Mouse (Mus musculus): ENCODE data around the gene Tfap4. TPM values are rescaled to one million over a fixed set of nuclear protein-coding genes. Genes with fewer than 3 reads are reported as not detected.
A peak's percentile ranks its signal among the peaks of the same experiment; 100 is the strongest.

The Tfap4 gene
- polyA plus RNA-seq, 1 experiment from 2014 or later, result 23.0 TPM

DNA sequence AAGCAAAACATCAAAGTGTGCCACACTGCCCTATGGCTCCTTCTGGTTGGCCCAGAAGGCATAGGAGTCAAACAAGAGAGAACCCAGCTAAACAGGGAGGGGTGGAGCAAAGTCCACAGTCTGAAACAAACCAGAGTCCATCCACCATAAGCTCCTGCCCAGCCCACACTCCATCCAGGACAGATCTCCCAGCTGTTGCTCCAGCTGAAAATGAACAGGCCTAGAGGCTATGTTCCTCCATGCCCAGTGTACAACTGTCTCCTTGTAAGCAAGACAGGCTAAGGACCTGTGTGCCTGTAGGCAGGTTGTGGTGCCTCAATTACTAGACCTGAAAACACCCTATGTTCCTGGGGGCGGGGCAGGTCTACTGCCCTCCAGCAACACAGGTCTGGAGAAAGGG, 2.6 kb downstream of the Tfap4 start:
- 77% methylated on average over 1 of the region's 1 CpGs for WGBS
- no peak for DNase-seq

DNA sequence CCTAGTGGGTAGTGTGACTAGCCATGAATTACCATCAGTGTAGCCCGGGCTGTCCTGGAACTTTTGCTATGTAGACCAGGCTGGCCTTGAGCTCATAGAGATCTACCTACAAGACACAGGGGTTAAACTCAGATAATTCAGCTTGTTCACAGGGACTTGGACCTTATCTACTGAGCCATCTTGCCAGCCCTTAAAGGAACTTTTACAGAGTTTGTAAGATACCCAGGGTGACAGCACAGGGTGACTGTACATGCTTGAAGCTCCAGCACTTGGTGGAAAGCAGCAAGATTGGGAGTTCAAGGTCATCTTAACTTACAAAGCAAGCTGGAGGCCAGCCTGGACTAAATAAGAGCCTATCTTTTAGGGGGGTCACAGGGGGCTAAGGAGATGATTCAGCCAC, 4.1 kb downstream of the Tfap4 start:
- TF ChIP-seq CTCF (IDR thresholded peaks at IDR 0.05; ENCODE audit: low read depth), result no peak
- Histone ChIP-seq H3K4me1 (ENCODE audit: insufficient read depth) (peaks cover 21% of the 10 kb centered on the region), H3K36me3 (ENCODE audit: insufficient read depth) (peaks cover 19% of the 10 kb centered on the region), H3K4me3 (ENCODE audit: low read depth, low read length) (no peak overlapping the region), H3K9me3 (ENCODE audit: low read depth, low read length) (no peaks in the 10 kb centered on the region), H3K27me3 (ENCODE audit: insufficient read depth, low read length) (no peaks in the 10 kb centered on the region), H3K4me2 (no peak overlapping the region), H3K27ac (ENCODE audit: low read depth) (no peak overlapping the region), H3K9ac (no peak overlapping the region)
- 100% methylated on average over 1 of the region's 1 CpGs for WGBS
- no peak for DNase-seq
- no peak for ATAC-seq (ENCODE audit: insufficient read depth)

More for the DNA sequence above, 2.6 kb downstream of the Tfap4 start:
- peak overlapping the region; percentile 89; the same call in 1 of the 2 replicates for H3K27ac ChIP-seq (ENCODE audit: low read depth)
- no peaks in the 10 kb centered on the region for H3K9me3 ChIP-seq (ENCODE audit: low read depth, low read length)
- peaks cover 7% of the 10 kb centered on the region; the same call in 1 of the 2 replicates for H3K36me3 ChIP-seq (ENCODE audit: insufficient read depth)
- H3K27me3 ChIP-seq (ENCODE audit: insufficient read depth, low read length), result no peaks in the 10 kb centered on the region
- peak overlapping the region; percentile 97 for H3K4me2 ChIP-seq
- peak overlapping the region; percentile 84 for H3K9ac ChIP-seq
- no peak for TF ChIP-seq CTCF (IDR thresholded peaks at IDR 0.05; ENCODE audit: low read depth)
- peaks cover 21% of the 10 kb centered on the region for H3K4me1 ChIP-seq (ENCODE audit: insufficient read depth)
- H3K4me3 ChIP-seq (ENCODE audit: low read depth, low read length), result peak overlapping the region; percentile 77
- ATAC-seq (ENCODE audit: insufficient read depth), result no peak

DNA sequence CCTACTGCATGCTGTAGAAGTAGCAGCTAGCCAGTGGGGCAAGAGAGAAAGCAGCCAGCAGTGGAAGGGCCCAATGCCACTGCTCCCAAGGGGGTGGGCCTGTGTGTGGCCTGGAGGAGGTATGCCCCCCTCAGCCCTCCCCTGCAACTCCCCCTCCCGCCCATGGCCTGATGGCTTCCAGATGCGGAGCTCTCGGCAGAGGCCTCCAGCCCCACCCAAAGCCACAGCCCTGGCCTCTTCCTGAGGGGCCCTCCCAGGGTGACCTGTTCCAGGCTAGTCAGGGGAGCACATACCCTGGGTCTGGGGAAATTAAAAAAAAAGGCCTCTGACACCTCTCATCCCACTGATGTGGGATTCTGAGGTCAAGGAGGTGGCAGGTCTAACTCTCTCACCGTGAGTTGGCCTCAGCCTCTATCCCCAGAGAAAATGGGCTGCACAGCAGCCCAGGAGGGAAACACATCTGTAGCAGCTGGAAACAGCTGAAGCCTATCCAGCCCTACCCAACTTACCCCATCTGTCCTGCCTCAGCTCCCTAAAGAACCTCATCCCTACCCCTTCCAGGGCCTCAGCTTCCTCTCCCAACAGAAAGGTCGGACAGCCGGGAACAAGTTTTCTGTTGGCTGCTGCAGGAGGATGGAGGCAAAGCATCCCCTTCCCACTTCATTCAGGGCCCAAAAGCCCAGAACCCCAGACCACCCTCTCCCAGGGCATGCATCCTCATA, 6.7 kb downstream of the Tfap4 start:
- peak; percentile 73 for DNase-seq

GRCm38 (mm10) chr16:4551885-4552284, 7.8 kb downstream of the Tfap4 start:
- Histone ChIP-seq H3K4me1 (ENCODE audit: insufficient read depth) (peaks cover 14% of the 10 kb centered on the region), H3K9me3 (ENCODE audit: low read depth, low read length) (no peaks in the 10 kb centered on the region), H3K27me3 (ENCODE audit: insufficient read depth, low read length) (no peaks in the 10 kb centered on the region), H3K36me3 (ENCODE audit: insufficient read depth) (peaks cover 47% of the 10 kb centered on the region), H3K4me2 (no peak overlapping the region), H3K9ac (no peak overlapping the region), H3K4me3 (ENCODE audit: low read depth, low read length) (no peak overlapping the region), H3K27ac (ENCODE audit: low read depth) (no peak overlapping the region)
- no peak for TF ChIP-seq CTCF (IDR thresholded peaks at IDR 0.05; ENCODE audit: low read depth)
- no peak for ATAC-seq (ENCODE audit: insufficient read depth)
- 90% methylated on average over 12 of the region's 12 CpGs for WGBS
- no peak for DNase-seq

More for the DNA sequence above, 6.7 kb downstream of the Tfap4 start:
- Histone ChIP-seq H3K36me3 (ENCODE audit: insufficient read depth) (peaks cover 38% of the 10 kb centered on the region), H3K4me1 (ENCODE audit: insufficient read depth) (peaks cover 21% of the 10 kb centered on the region), H3K4me2 (peak overlapping the region; percentile 45), H3K9me3 (ENCODE audit: low read depth, low read length) (no peaks in the 10 kb centered on the region), H3K9ac (peak overlapping the region; percentile 42), H3K27ac (ENCODE audit: low read depth) (peak overlapping the region; percentile 84), H3K27me3 (ENCODE audit: insufficient read depth, low read length) (no peaks in the 10 kb centered on the region), H3K4me3 (ENCODE audit: low read depth, low read length) (no peak overlapping the region)
- ATAC-seq (ENCODE audit: insufficient read depth), result peak; percentile 80
- WGBS, result 24% methylated on average over 6 of the region's 6 CpGs
- TF ChIP-seq CTCF (IDR thresholded peaks at IDR 0.05; ENCODE audit: low read depth), result no peak

DNA sequence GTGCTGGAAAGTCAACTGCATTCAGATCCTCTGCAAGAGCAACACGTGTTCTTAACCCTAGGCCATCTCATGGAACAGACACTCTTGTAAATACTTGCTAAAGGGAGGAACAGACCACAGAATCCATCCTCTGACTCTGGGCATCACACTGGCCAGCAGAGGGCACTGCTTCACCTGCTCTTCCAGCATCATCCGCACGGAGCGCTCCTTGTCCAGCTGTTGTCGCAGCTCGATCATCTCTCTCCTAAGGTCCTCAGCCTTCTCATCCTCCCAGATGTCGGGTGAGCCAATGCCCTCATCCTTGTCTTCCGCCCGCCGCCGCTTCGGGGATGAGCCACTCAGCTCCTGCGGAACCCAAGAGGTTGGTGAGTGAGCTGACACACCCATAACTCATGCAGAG, 8.6 kb downstream of the Tfap4 start:
- Histone ChIP-seq H3K27me3 (ENCODE audit: insufficient read depth, low read length) (no peaks in the 10 kb centered on the region), H3K9ac (no peak overlapping the region), H3K27ac (ENCODE audit: low read depth) (no peak overlapping the region), H3K4me2 (no peak overlapping the region), H3K4me3 (ENCODE audit: low read depth, low read length) (no peak overlapping the region), H3K36me3 (ENCODE audit: insufficient read depth) (peaks cover 53% of the 10 kb centered on the region), H3K9me3 (ENCODE audit: low read depth, low read length) (no peaks in the 10 kb centered on the region), H3K4me1 (ENCODE audit: insufficient read depth) (peaks cover 13% of the 10 kb centered on the region)
- ATAC-seq (ENCODE audit: insufficient read depth) (peak; percentile 22; the same call in 1 of the 2 replicates), DNase-seq (peak; percentile 90)
- peak; percentile 99 for TF ChIP-seq CTCF (IDR thresholded peaks at IDR 0.05; ENCODE audit: low read depth)
- 24% methylated on average over 13 of the region's 13 CpGs for WGBS

DNA sequence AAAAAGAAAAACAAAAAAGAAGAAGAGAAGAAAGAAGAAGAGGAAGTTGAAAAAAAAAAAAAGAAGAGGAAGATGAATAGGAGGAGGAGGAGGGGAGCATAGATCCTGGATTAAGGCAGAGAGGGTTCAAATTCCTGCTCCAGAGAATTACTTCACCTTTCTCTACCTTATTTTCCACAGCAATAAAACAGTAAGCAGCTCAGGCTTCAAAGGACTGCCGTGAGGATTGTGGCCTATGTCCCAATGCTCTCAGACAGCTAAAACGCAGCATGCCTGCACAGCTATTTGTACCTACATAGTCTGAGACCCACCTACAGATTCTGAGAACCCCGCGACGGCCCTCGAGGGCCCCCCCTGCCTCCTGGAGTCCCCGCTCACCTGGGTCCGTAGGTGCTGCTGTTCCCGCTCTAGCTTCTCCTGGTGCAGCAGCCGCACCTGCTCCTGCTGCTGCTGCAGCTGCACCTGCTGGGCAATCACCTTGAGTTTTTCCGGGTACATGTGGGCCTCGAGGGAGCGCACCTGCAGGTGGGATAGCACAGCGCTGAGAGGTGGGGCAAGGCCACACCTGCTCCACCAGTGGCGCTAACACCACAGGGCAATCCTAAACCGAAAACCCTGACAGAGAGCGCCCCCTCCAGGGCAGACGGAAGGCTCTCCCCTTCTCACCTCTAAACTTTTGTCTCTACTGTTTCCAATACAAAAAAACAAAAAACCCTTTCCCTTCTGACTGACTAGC, 10.5 kb downstream of the Tfap4 start:
- ATAC-seq (ENCODE audit: insufficient read depth) (no peak), DNase-seq (no peak)
- peaks cover 65% of the 10 kb centered on the region for H3K36me3 ChIP-seq (ENCODE audit: insufficient read depth)

DNA sequence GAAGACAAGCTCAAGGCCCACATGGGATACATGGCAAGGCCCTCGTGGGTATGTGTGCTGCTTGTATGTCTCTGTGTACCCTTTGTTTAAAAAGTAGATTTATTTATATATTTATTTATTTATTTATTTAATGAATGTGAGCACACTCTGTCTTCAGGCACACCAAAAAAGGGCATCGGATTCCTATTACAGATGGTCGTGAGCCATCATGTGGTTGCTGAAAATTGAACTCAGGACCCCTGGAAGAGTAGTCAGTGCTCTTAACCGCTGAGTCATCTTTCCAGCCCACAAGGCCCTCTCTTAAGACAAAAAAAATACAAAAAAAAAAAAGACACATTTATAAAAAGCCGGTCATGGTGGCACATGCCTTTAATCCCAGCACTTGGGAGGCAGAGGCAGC, 12.0 kb downstream of the Tfap4 start:
- WGBS, result 83% methylated on average over 5 of the region's 5 CpGs
- H3K27me3 ChIP-seq (ENCODE audit: insufficient read depth, low read length), result no peaks in the 10 kb centered on the region
- no peak overlapping the region for H3K4me3 ChIP-seq (ENCODE audit: low read depth, low read length)
- H3K9me3 ChIP-seq (ENCODE audit: low read depth, low read length), result no peaks in the 10 kb centered on the region
- H3K36me3 ChIP-seq (ENCODE audit: insufficient read depth), result peaks cover 65% of the 10 kb centered on the region
- H3K4me2 ChIP-seq, result no peak overlapping the region
- ATAC-seq (ENCODE audit: insufficient read depth) (no peak), DNase-seq (no peak)
- H3K9ac ChIP-seq, result no peak overlapping the region
- peaks cover under 1% of the 10 kb centered on the region; the same call in 1 of the 2 replicates for H3K4me1 ChIP-seq (ENCODE audit: insufficient read depth)
- no peak for TF ChIP-seq CTCF (IDR thresholded peaks at IDR 0.05; ENCODE audit: low read depth)
- no peak overlapping the region for H3K27ac ChIP-seq (ENCODE audit: low read depth)

More for the DNA sequence above, 10.5 kb downstream of the Tfap4 start:
- no peak overlapping the region for H3K27ac ChIP-seq (ENCODE audit: low read depth)
- TF ChIP-seq CTCF (IDR thresholded peaks at IDR 0.05; ENCODE audit: low read depth), result 0 out of 2 replicates have a peak, but pooled peaks have one; percentile 9
- no peak overlapping the region for H3K4me3 ChIP-seq (ENCODE audit: low read depth, low read length)
- peaks cover 13% of the 10 kb centered on the region for H3K4me1 ChIP-seq (ENCODE audit: insufficient read depth)
- no peak overlapping the region for H3K4me2 ChIP-seq
- H3K9ac ChIP-seq, result no peak overlapping the region
- WGBS, result 85% methylated on average over 18 of the region's 18 CpGs
- H3K9me3 ChIP-seq (ENCODE audit: low read depth, low read length), result no peaks in the 10 kb centered on the region
- H3K27me3 ChIP-seq (ENCODE audit: insufficient read depth, low read length), result no peaks in the 10 kb centered on the region
